Mouse (Mus musculus) spleen, embryonic (tissue): ENCODE results near the gene Ankrd37.

Source experiments
- CTCF ChIA-PET: fragments of 350-600 bp; sonication (Branson Sonifier 250); formaldehyde crosslinking; loops from one replicate; lab custom pipeline; 2022; lab: Charles Lee

Gene Ankrd37

DNA sequence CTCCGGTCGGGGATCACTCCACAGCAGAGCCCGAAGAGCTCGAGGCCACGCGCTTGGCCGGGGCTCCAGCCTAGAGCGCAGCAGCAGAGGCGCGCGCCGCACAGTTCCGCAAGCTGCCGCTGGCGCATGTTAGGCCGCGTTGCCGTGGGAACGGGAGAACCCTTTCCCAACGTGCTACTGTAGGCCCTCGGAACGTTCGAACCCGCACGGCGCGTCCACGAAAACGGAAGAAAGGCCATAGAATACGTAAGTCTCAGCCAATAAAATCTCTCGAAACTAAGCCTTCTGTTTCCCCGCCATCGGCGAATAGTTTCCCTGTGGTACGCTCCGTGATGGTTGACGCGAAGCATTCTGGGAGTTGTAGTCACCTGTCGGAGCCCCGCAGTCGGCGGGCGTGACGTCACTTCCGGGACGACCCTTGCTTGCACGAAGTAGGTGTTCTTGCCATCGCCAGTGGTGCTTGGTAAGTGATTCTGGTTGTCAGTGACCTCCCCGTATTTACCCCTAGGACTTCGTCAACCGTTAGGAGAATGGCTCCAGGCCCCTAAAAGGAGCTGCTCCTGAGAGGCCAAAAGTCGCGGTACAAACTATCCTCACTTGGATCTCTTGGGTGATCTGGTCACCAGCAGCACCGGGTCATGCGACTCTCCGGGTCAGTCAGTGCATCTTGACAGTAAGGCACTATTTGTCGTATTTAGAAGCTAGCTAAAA is 30.2 kb downstream of the Ankrd37 start, which contains the start of the genes 1700029J07Rik and Ufsp2:
1700029J07Rik (minus strand) TSS at position 127 of the 711 bp plus-strand sequence.
Ufsp2 (plus strand) TSS at position 403 of the 711 bp plus-strand sequence.
- CTCF ChIA-PET, result interaction anchor here (0.7 to 1.2 kb wide), 3 partner anchors 17 to 24 kb away, joined by 3 to 8 read pairs (median 3); partner anchors contain the start of gene Lrp2bp

DNA sequence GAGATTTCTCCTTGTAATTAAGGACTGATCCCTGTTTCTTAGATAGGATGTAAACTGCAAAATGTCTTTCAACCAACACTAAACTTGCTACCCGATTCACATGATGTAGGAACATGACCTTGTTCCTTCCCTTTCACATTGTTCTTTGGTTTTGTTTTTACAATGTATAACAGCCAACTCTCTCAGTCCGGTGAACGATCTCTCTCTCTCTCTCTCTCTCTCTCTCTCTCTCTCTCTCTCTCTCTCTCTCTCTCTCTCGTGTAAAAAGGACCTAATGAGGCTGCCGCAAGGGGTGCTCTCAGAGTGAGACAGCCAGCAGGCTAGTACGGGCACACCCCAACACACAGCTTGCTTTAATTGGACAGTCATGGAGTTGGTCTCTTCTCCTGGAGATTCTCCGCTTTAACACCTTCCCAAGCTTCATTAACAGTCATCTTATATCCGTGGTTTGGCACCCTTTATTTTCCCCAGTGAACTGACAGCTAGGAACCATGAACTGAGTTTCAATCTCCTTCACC is 31.5 kb downstream of the Ankrd37 start:
- CTCF ChIA-PET, result no interaction called here

DNA sequence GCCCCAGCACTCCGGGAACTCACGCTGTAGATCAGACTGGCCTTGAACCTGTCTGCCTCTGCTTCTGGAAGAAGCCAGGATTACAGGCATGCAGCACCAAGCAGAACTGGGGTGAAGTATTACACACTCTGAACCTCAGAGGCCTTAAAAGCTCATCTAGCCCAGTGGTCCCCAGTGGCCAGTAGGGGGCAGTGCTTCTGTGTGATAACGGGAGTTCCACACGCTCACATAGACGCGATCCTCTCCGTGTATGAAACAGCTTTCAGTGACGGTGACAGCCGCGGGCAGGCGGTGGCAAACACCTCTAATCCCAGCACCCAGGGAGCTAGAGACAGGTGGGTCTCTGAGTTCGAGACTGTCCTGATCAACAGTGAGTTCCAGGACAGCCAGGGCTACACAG is 34.6 kb downstream of the Ankrd37 start:
- CTCF ChIA-PET, result no interaction called here

GRCm38 (mm10) chr8:45950622-45951021 is 54.9 kb downstream of the Ankrd37 start:
- CTCF ChIA-PET, result no interaction called here
